Mouse (Mus musculus) kidney, adult 2 months (tissue): ENCODE measurements around the gene Rbms1. TPM values are rescaled to one million over a fixed set of nuclear protein-coding genes. Genes with fewer than 3 reads are reported as not detected.

ENCODE experiments used
- DNase-seq: peaks from one replicate; pipeline ENCODE4 v3.0.0; 2021
- H3K27ac ChIP-seq: fragments of 200-500 bp; 2 replicates; pipeline ENCODE4 v1.5.1; 2012; ENCODE audit warnings: low read depth, low read length, control low read depth, inconsistent platforms; ENCODE audit not compliant: insufficient read depth
- H3K27me3 ChIP-seq: fragments of 200-500 bp; replicated peaks from 2 replicates; pipeline ENCODE4 v1.6.1; 2012; ENCODE audit warnings: mild to moderate bottlenecking, moderate library complexity, low read length, inconsistent platforms; ENCODE audit not compliant: control insufficient read depth, insufficient read depth
- H3K36me3 ChIP-seq: fragments of 200-500 bp; 2 replicates; pipeline ENCODE4 v1.6.1; 2012; ENCODE audit warnings: mild to moderate bottlenecking, moderate library complexity, low read length, inconsistent platforms; ENCODE audit not compliant: control insufficient read depth, insufficient read depth
- H3K4me1 ChIP-seq: fragments of 200-500 bp; 2 replicates; pipeline ENCODE4 v1.6.1; 2011; ENCODE audit warnings: low read length; ENCODE audit not compliant: control insufficient read depth, insufficient read depth
- H3K4me3 ChIP-seq: fragments of 200-500 bp; 2 replicates; pipeline ENCODE4 v1.5.1; 2011; ENCODE audit warnings: mild to moderate bottlenecking, low read depth, low read length, control low read depth; ENCODE audit not compliant: insufficient read depth
- CTCF ChIP-seq: fragments of 200-500 bp; conservative IDR thresholded peaks from 2 replicates; pipeline ENCODE4 v1.5.1; 2011; ENCODE audit warnings: low read depth, mild to moderate bottlenecking, control low read depth, low read length, moderate library complexity, mixed read lengths; ENCODE audit not compliant: insufficient read depth, insufficient read length
- POLR2A ChIP-seq: fragments of 200-500 bp; IDR thresholded peaks from one replicate; pipeline ENCODE4 v1.6.1; 2011; ENCODE audit warnings: low read depth, low read length, control low read depth
- WGBS: fragments of 180-500 bp; shearing (Covaris S2); methylation state at CpG from one replicate; pipeline ENCODE4 v1.1.7; 2018; 5-methylcytosine and 5-hydroxymethylcytosine counted together
- polyA plus RNA-seq: library from polyadenylated mRNA; depleted of rRNA; stranded (reverse); fragments of >200 nt; gene quantifications from 2 replicates; pipeline ENCODE4 v1.2.3, GENCODE M21; 2012

Rbms1 gene
- polyA plus RNA-seq, 1 experiment: 73.8 TPM

DNA sequence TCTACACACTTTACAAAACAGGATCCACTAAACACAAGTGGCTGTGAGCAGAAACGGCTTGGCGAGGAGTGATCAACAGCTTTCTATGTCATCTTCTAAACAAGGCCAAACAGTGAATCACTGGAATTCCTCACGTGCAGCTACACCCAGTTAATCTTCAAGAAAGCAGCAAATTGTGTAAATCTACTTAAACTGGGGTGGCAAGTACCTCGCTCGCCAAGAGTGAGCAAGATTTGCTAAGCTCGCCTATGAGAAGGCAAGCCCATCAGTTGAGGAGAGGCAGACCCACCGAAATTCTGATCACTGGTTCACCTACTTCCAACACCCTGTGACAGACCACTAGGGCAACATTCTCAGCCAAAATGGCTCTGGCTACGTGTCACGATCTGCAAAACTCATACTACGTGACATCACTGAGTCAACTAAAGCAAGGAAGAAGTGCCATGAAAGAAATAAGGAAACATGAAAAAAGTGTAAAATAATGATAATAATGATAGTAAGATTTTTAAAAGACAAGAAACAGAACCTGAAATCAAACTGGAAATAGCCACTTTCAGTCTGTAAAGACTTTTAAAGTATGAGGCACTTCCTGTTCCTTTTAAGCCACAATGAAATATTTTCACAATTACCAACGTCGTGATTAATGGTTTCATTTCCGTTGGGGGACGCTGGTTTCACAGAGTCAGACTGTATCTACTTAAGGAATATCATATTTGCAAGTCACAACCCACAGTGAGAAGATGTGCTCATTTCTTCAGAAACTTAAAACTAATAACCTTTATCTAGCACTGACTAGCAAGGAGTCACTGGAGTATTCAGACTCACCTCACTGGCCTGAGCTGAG is 85.2 kb downstream of the Rbms1 start:
- Histone ChIP-seq H3K4me1 (peaks cover 14% of the 10 kb centered on the region; the same call in 1 of the 2 replicates), H3K36me3 (no peaks in the 10 kb centered on the region), H3K27ac (peak overlapping the region; percentile 82; the same call in 1 of the 2 replicates), H3K4me3 (no peak overlapping the region), H3K27me3 (no peaks in the 10 kb centered on the region)
- 56% methylated on average over 14 of the region's 14 CpGs for WGBS
- DNase-seq: peak; percentile 71
- no peak for TF ChIP-seq POLR2A
- no peak for TF ChIP-seq CTCF

DNA sequence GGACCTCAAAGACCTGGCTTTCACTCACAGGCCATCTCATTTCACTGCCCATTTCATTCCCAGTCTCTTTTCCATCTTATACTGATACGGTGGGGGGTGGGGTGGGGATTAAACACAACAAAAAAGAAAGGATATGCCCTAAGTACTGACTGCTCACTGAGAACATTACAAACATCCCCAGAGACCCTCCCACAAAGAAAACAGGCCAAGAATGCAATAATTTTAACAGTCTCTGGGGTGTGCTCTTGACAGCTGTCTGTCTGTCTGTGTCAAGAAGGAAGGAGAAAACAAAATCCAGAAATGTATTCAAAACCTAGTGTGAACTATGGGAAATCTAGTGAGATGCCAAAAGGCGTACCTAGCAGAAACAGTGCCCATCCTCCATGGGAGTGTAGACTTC is 86.1 kb downstream of the Rbms1 start:
- no peak for DNase-seq
- TF ChIP-seq POLR2A: no peak
- TF ChIP-seq CTCF: no peak
- Histone ChIP-seq H3K27ac (peak overlapping the region; percentile 25; the same call in 1 of the 2 replicates), H3K27me3 (no peaks in the 10 kb centered on the region), H3K4me1 (peaks cover 18% of the 10 kb centered on the region), H3K36me3 (no peaks in the 10 kb centered on the region), H3K4me3 (no peak overlapping the region)
- WGBS: 61% methylated on average over 2 of the region's 2 CpGs

- no peak overlapping the region for H3K27ac ChIP-seq
- no peaks in the 10 kb centered on the region for H3K36me3 ChIP-seq
- 54% methylated on average over 7 of the region's 7 CpGs for WGBS
- TF ChIP-seq POLR2A (no peak), CTCF (no peak)
- H3K27me3 ChIP-seq: no peaks in the 10 kb centered on the region
- no peak overlapping the region for H3K4me3 ChIP-seq
- peaks cover 17% of the 10 kb centered on the region for H3K4me1 ChIP-seq
- DNase-seq: no peak
Measured at GRCm38 (mm10) chr2:60872095-60872811, 90.7 kb downstream of the Rbms1 start.

DNA sequence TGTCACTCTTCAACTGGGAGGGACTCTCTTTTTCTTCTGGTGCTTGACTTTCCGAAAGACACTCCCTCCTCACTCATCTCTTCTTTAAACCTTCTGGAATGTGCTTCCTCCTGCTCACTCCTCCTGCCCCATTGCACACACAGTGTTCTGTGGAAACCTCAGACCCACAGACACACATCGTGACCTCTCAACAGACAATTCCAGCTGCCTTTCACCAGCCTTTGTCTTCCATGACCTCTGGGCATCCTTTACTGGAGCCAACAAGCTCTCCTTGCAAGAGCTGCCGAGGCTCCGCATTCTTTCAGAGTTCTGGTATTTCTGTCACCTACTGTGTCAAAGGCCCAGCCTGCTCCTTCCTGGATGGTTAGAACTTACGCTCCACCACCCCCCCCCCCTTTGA is 92.0 kb downstream of the Rbms1 start:
- DNase-seq: peak; percentile 42
- Histone ChIP-seq H3K36me3 (no peaks in the 10 kb centered on the region), H3K4me1 (peaks cover 14% of the 10 kb centered on the region), H3K27me3 (no peaks in the 10 kb centered on the region), H3K4me3 (no peak overlapping the region), H3K27ac (no peak overlapping the region; the same call in 1 of the 2 replicates)
- WGBS: 41% methylated on average over 5 of the region's 5 CpGs
- no peak for TF ChIP-seq POLR2A
- TF ChIP-seq CTCF: no peak

- Histone ChIP-seq H3K27me3 (no peaks in the 10 kb centered on the region), H3K27ac (no peak overlapping the region; the same call in 1 of the 2 replicates), H3K4me3 (no peak overlapping the region), H3K4me1 (peaks cover 16% of the 10 kb centered on the region), H3K36me3 (no peaks in the 10 kb centered on the region)
- no peak for TF ChIP-seq CTCF
- no peak for TF ChIP-seq POLR2A
- WGBS: 75% methylated on average over 4 of the region's 4 CpGs
- DNase-seq: no peak
Measured at GRCm38 (mm10) chr2:60870450-60870849, 92.5 kb downstream of the Rbms1 start.

GRCm38 (mm10) chr2:60869001-60869743 is 93.8 kb downstream of the Rbms1 start:
- H3K27me3 ChIP-seq: no peaks in the 10 kb centered on the region
- no peak overlapping the region for H3K27ac ChIP-seq
- WGBS: 71% methylated on average over 12 of the region's 12 CpGs
- TF ChIP-seq POLR2A: no peak
- TF ChIP-seq CTCF: no peak
- no peak for DNase-seq
- no peaks in the 10 kb centered on the region for H3K36me3 ChIP-seq
- no peak overlapping the region for H3K4me3 ChIP-seq
- peaks cover 20% of the 10 kb centered on the region for H3K4me1 ChIP-seq
